In genomic region chr12:33220509-33221051, GRCm38 (mm10) we compare ENCODE assay signal across 8 mouse cellular contexts.
DNase-seq lines count a peak whose midpoint lies in the region; ATAC-seq lines count a peak whose summit lies in the region.

No protein-coding gene starts in this region.

- peak; percentile 28 for DNase-seq in gonadal fat pad, adult 2 months (ENCODE audit: low read depth)
- DNase-seq in right cerebral cortex, postnatal 36 days (ENCODE audit: low spot score in 2 of 2): peak; percentile 71 to 75
- no peak for DNase-seq in thymus, postnatal 4 days
- no peak for DNase-seq in urinary bladder, postnatal 36 days (ENCODE audit: low spot score in 2 of 2)

- H3K4me2 ChIP-seq in intestine, embryonic 16.5 days (ENCODE audit: low read depth, low read length): no peak overlapping the region
- H3K4me2 ChIP-seq in lung, embryonic 16.5 days (ENCODE audit: low read depth, low read length): peak overlapping the region; percentile 45

- no peak overlapping the region for H3K4me3 ChIP-seq in intestine, embryonic 16.5 days (ENCODE audit: low read length)
- peak overlapping the region; percentile 17; the same call in 1 of the 2 replicates for H3K4me3 ChIP-seq in lung, embryonic 16.5 days (ENCODE audit: low read length)

- ATAC-seq in CD4-positive, CD25-positive, alpha-beta regulatory T cell, adult 4 months: peak; percentile 81
- peak; percentile 64 for ATAC-seq in activated CD4-positive, CD25-positive, alpha-beta regulatory T cell, adult 4 months
- ATAC-seq in intestine, embryonic 16.5 days: peak; percentile 92
- ATAC-seq in lung, embryonic 16.5 days (ENCODE audit: low read depth): peak; percentile 85

- 51% methylated on average over 11 of the region's 11 CpGs for WGBS in intestine, embryonic 16.5 days
- 30% methylated on average over 11 of the region's 11 CpGs for WGBS in lung, embryonic 16.5 days

- peak overlapping the region; percentile 50 for H3K27ac ChIP-seq in intestine, embryonic 16.5 days (ENCODE audit: low read length)
- H3K27ac ChIP-seq in lung, embryonic 16.5 days (ENCODE audit: low read length): peak overlapping the region; percentile 79

- no peaks in the 10 kb centered on the region for H3K36me3 ChIP-seq in intestine, embryonic 16.5 days (ENCODE audit: control insufficient read depth, insufficient read depth, low read length)
- H3K36me3 ChIP-seq in lung, embryonic 16.5 days (ENCODE audit: control insufficient read depth, insufficient read depth, low read length): no peaks in the 10 kb centered on the region

- H3K27me3 ChIP-seq in intestine, embryonic 16.5 days (replicated peaks; ENCODE audit: control insufficient read depth, insufficient read depth, low read length): no peaks in the 10 kb centered on the region
- no peaks in the 10 kb centered on the region for H3K27me3 ChIP-seq in lung, embryonic 16.5 days (ENCODE audit: control insufficient read depth, insufficient read depth, low read depth, low read length)

- H3K4me1 ChIP-seq in intestine, embryonic 16.5 days (ENCODE audit: control insufficient read depth, insufficient read depth, low read length): peaks cover 19% of the 10 kb centered on the region; the same call in 1 of the 2 replicates
- H3K4me1 ChIP-seq in lung, embryonic 16.5 days (replicated peaks; ENCODE audit: control insufficient read depth, insufficient read depth, low read length): peaks cover 18% of the 10 kb centered on the region

- H3K9ac ChIP-seq in intestine, embryonic 16.5 days (ENCODE audit: low read depth, low read length): no peak overlapping the region
- H3K9ac ChIP-seq in lung, embryonic 16.5 days (ENCODE audit: low read length): no peak overlapping the region

- no peaks in the 10 kb centered on the region for H3K9me3 ChIP-seq in intestine, embryonic 16.5 days (ENCODE audit: control insufficient read depth, low read length)
- no peaks in the 10 kb centered on the region for H3K9me3 ChIP-seq in lung, embryonic 16.5 days (ENCODE audit: control insufficient read depth, low read length)

Comparison
In these comparisons a context has a peak if more than half of its experiments do, and no peak if none do; other contexts are left out.
1. DNase-seq: peak in gonadal fat pad, adult 2 months (single experiment) and right cerebral cortex, postnatal 36 days (2 of 2); none in thymus, postnatal 4 days (single experiment) and urinary bladder, postnatal 36 days (0 of 2).
2. Peak in every context shown above with its lines, with median percentiles within 50 percentile points of each other: ATAC-seq.